Mouse (Mus musculus): ENCODE results near the gene Trim25. TPM values are rescaled to one million over a fixed set of nuclear protein-coding genes. Genes with fewer than 3 reads are reported as not detected.

Trim25 gene
- total and polyA plus RNA-seq, 3 experiments = 22.2 to 43.0 TPM; not detected in 1

GRCm38 (mm10) chr11:88977188-88977587, 22.0 kb upstream of the Trim25 start:
- Histone ChIP-seq H3K27me3 (ENCODE audit: control insufficient read depth in 1 of 2, insufficient read depth in 2 of 2, low read length in 2 of 2) (no peaks in the 10 kb centered on the region), H3K9ac (ENCODE audit: control insufficient read depth, low read depth, low read length, poor library complexity, severe bottlenecking) (no peak overlapping the region), H3K4me3 (ENCODE audit: control insufficient read depth in 1 of 2, insufficient read depth in 1 of 2, low read depth in 2 of 2, low read length in 2 of 2) (no peak overlapping the region), H3K36me3 (ENCODE audit: control insufficient read depth in 1 of 2, insufficient read depth in 2 of 2, low read length in 2 of 2) (no peaks in the 10 kb centered on the region; a peak in 2 of 4 replicates), H3K79me2 (ENCODE audit: control insufficient read depth, insufficient read depth, low read length, poor library complexity) (peaks cover 26% of the 10 kb centered on the region), H3K27ac (ENCODE audit: control insufficient read depth, low read depth, low read length) (no peak overlapping the region), H3K9me3 (replicated peaks; ENCODE audit: insufficient read depth, low read length) (no peaks in the 10 kb centered on the region), H3K4me1 (ENCODE audit: control insufficient read depth in 1 of 2, insufficient read depth in 2 of 2, low read length in 2 of 2) (peaks cover 2 to 4% of the 10 kb centered on the region in 2 experiments; a peak in 3 of 4 replicates)
- no peak for DNase-seq (ENCODE audit: low read depth, low spot score)
- TF ChIP-seq ZC3H11A (IDR thresholded peaks at IDR 0.05; ENCODE audit: low read depth, low read length) = no peak
- TF ChIP-seq USF2 (IDR thresholded peaks at IDR 0.05; ENCODE audit: borderline replicate concordance in 1 of 2, insufficient read depth in 1 of 2, low read depth in 1 of 2, low read length in 2 of 2) = no peak
- no peak for TF ChIP-seq MYB (IDR thresholded peaks at IDR 0.05; ENCODE audit: low read depth, low read length)
- no peak for TF ChIP-seq UBTF (IDR thresholded peaks at IDR 0.05; ENCODE audit: borderline replicate concordance, insufficient read depth, low read depth, low read length)
- no peak for TF ChIP-seq MYC (IDR thresholded peaks at IDR 0.05; ENCODE audit: low read depth, low read length)
- TF ChIP-seq ZKSCAN1 (IDR thresholded peaks at IDR 0.05; ENCODE audit: low read depth, low read length) = no peak
- no peak for TF ChIP-seq ELF1 (IDR thresholded peaks at IDR 0.05; ENCODE audit: low read depth, low read length)

DNA sequence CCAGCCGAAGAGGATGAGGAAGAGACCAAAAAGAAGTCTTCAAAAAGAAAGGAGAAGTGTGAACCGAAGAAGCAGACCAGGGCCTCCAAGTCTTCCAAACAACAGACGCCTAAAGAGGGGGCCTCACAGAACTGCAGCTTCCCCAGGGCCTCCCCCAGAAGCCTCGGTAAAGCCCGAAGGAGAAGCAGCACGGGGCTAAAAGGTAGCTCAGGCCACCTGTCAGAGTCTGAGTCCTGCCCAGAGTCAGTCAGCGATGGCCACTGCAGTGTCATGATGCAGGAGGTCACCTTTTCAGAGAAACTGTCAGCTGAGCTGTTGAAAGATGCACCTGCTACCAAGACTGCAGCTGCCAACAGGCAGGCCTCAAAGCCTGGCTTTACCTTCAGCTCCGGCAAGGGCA, 17.8 kb upstream of the Trim25 start:
- Histone ChIP-seq H3K27me3 (ENCODE audit: control insufficient read depth in 1 of 2, insufficient read depth in 2 of 2, low read length in 2 of 2) (no peaks in the 10 kb centered on the region), H3K4me1 (ENCODE audit: control insufficient read depth in 1 of 2, insufficient read depth in 2 of 2, low read length in 2 of 2) (peaks cover 0 to 2% of the 10 kb centered on the region in 2 experiments; a peak in 1 of 4 replicates), H3K27ac (ENCODE audit: control insufficient read depth, low read depth, low read length) (no peak overlapping the region), H3K79me2 (ENCODE audit: control insufficient read depth, insufficient read depth, low read length, poor library complexity) (peaks cover 8% of the 10 kb centered on the region), H3K4me3 (ENCODE audit: control insufficient read depth in 1 of 2, insufficient read depth in 1 of 2, low read depth in 2 of 2, low read length in 2 of 2) (no peak overlapping the region), H3K9me3 (replicated peaks; ENCODE audit: insufficient read depth, low read length) (no peaks in the 10 kb centered on the region), H3K9ac (ENCODE audit: control insufficient read depth, low read depth, low read length, poor library complexity, severe bottlenecking) (no peak overlapping the region), H3K36me3 (ENCODE audit: control insufficient read depth in 1 of 2, insufficient read depth in 2 of 2, low read length in 2 of 2) (peaks cover 0 to 2% of the 10 kb centered on the region in 2 experiments; a peak in 3 of 4 replicates)
- no peak for TF ChIP-seq MAFK (IDR thresholded peaks at IDR 0.05; ENCODE audit: borderline replicate concordance, low read depth, low read length)
- TF ChIP-seq TCF12 (IDR thresholded peaks at IDR 0.05; ENCODE audit: low read depth, low read length) = no peak
- TF ChIP-seq MEF2A (IDR thresholded peaks at IDR 0.05; ENCODE audit: extremely low read depth, insufficient replicate concordance, low read depth, low read length, poor library complexity, severe bottlenecking) = no peak
- no peak for TF ChIP-seq SIN3A (IDR thresholded peaks at IDR 0.05; ENCODE audit: low read length)
- no peak for TF ChIP-seq POLR2AphosphoS5 (IDR thresholded peaks at IDR 0.05; ENCODE audit: borderline replicate concordance, low read depth, low read length)
- TF ChIP-seq ZNF384 (IDR thresholded peaks at IDR 0.05; ENCODE audit: low read depth, low read length) = no peak
- TF ChIP-seq ZMIZ1 (IDR thresholded peaks at IDR 0.05; ENCODE audit: low read depth, low read length) = no peak
- TF ChIP-seq MAZ (IDR thresholded peaks at IDR 0.05; ENCODE audit: low read depth, low read length) = no peak
- TF ChIP-seq ELF1 (IDR thresholded peaks at IDR 0.05; ENCODE audit: low read depth, low read length) = no peak
- TF ChIP-seq POLR2AphosphoS2 (IDR thresholded peaks at IDR 0.05; ENCODE audit: low read length) = no peak
- no peak for TF ChIP-seq NRF1 (IDR thresholded peaks at IDR 0.05; ENCODE audit: insufficient read depth, low read depth, low read length, poor library complexity, severe bottlenecking)
- no peak for TF ChIP-seq ZKSCAN1 (IDR thresholded peaks at IDR 0.05; ENCODE audit: low read depth, low read length)
- TF ChIP-seq ZC3H11A (IDR thresholded peaks at IDR 0.05; ENCODE audit: low read depth, low read length) = no peak
- DNase-seq (ENCODE audit: low read depth, low spot score) = no peak
